Mouse (Mus musculus) cerebellum, postnatal 4 days (tissue): Measurements from ENCODE around the gene Kdm5c.
"Not testable (repeated sequence)": the region's sequence is repeated elsewhere in the genome, so short reads cannot be mapped to it uniquely, and the experiment has no call there.

Source experiments
- DNase-seq, 2 experiments: peaks; one replicate each; pipeline ENCODE4 v3.0.0; 2022; ENCODE audit warnings: low spot score in 2 of 2, mixed read lengths in 1 of 2

The Kdm5c gene

DNA sequence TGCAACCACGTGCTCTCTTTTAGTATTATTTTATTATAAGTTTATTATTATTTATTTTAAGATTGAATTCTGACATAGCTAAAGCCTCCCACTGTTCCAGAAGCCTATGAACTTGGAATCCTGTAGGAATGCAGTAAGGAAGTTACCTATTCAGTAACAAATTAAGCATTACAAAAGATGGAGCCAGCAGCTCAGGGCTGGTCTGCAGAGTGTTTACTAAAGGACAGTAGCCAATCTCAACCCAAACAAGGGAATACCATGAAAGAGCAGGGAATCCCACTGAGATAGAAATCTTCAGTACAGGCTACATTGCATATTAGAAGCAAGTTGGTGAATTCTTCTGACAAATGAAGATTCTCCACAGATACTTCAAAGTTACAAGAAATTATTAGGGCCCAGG is 54.2 kb downstream of the Kdm5c start:
- not testable (repeated sequence) for DNase-seq

GRCm38 (mm10) chrX:152306224-152306623 is 73.4 kb downstream of the Kdm5c start:
- no peak for DNase-seq

DNA sequence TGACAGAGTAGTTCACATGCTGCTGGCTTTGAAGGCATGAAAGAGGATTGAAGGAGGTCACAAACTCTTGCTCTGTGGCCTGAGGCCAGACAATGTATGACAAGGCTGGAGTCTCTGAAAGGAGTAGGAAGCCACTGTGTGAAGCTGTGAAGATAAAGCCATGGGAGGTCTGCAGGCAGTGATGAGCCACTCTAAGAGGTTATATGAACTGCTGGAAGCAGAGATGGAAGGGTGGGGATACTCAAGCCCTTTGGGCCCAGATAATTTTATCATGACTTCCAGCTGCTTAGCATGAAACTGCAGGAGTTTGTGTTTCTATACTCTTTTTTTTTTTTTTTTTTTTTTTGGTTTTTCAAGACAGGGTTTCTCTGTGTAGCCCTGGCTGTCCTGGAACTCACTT is 74.6 kb downstream of the Kdm5c start:
- no peak for DNase-seq

DNA sequence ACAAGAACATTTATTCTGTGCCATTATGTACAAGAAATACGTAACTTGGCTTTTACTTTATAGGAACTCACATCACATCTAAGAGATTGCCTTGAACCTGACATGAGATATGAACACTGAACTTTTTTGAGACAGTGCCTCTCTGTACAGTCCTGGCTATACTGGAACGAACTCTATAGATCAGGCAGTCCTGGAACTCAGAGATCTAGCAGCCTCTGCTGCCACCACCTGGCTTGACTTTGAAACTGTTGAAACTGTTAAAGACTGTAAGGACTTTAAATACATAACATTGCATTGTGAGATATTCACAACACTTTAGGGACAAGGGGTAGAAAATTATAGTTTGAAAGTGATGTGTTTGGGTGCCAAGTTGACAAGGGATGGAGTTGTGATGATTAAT is 75.1 kb downstream of the Kdm5c start:
- peak in 1 of 2 experiments; percentile 13 for DNase-seq

GRCm38 (mm10) chrX:152320535-152320934 is 87.7 kb downstream of the Kdm5c start:
- DNase-seq = no peak

- DNase-seq = no peak
Observed at GRCm38 (mm10) chrX:152322776-152323175, 90.0 kb downstream of the Kdm5c start.

DNA sequence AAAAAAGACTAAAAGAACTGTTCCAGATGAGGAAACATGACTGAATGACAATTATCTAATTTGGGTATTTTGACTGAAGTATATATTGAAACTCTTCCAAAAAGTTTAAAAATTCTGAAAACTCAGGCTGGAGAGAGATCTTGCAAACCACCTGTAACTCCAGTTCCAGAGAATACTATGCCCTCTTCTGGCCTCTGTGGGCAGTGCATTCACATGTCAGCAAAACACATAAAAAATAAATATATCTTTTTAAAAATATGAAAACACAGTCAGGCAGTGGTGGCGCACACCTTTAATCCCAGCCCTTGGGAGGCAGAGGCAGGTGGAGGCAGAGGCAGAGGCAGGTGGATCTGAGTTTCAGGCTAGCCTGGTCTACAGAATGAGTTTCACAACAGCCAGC is 90.8 kb downstream of the Kdm5c start:
- no peak for DNase-seq
